Mouse (Mus musculus) natural killer cell, adult 2 months (primary cell): ENCODE measurements around the gene Zfp263.

Experiments used
- DNase-seq, 2 experiments: peaks; one replicate each; pipeline ENCODE4 v3.0.0; 2022; ENCODE audit warnings: low spot score in 2 of 2

Zfp263 gene

GRCm38 (mm10) chr16:3743503-3744185 lies at the start of gene Zfp263:
Gene Zfp263, plus strand, starts transcription at chr16:3744093.
- peak; percentile 90 to 92 for DNase-seq

GRCm38 (mm10) chr16:3699281-3699680 lies 44.6 kb upstream of the Zfp263 start:
- peak; percentile 43 to 53 for DNase-seq

- DNase-seq, result no peak
Measured at GRCm38 (mm10) chr16:3700893-3701292, 43.0 kb upstream of the Zfp263 start.

GRCm38 (mm10) chr16:3706680-3707079 lies 37.2 kb upstream of the Zfp263 start:
- DNase-seq, result no peak

GRCm38 (mm10) chr16:3714731-3715130 lies 29.2 kb upstream of the Zfp263 start:
- no peak for DNase-seq

GRCm38 (mm10) chr16:3717980-3718379 lies 25.9 kb upstream of the Zfp263 start, which contains the start of gene Mefv:
Gene Mefv, minus strand, starts transcription at chr16:3718097.
- DNase-seq, result no peak

GRCm38 (mm10) chr16:3723231-3723630 lies 20.7 kb upstream of the Zfp263 start:
- peak; percentile 33 to 40 for DNase-seq

GRCm38 (mm10) chr16:3727980-3728720 lies 15.7 kb upstream of the Zfp263 start:
- DNase-seq, result no peak

- DNase-seq, result no peak
Measured at GRCm38 (mm10) chr16:3732612-3733011, 11.3 kb upstream of the Zfp263 start.

GRCm38 (mm10) chr16:3733198-3733732 lies 10.6 kb upstream of the Zfp263 start:
- no peak for DNase-seq

- DNase-seq, result no peak
Measured at GRCm38 (mm10) chr16:3742466-3742865, 1.4 kb upstream of the Zfp263 start.

GRCm38 (mm10) chr16:3744186-3744700 lies 350 bp downstream of the Zfp263 start:
- no peak for DNase-seq

- DNase-seq, result no peak
Measured at GRCm38 (mm10) chr16:3745656-3746055, 1.8 kb downstream of the Zfp263 start.

- no peak for DNase-seq
Measured at GRCm38 (mm10) chr16:3748976-3749375, 5.1 kb downstream of the Zfp263 start.

GRCm38 (mm10) chr16:3771603-3772002 lies 27.7 kb downstream of the Zfp263 start:
- no peak for DNase-seq

- DNase-seq, result no peak
Measured at GRCm38 (mm10) chr16:3776365-3776764, 32.5 kb downstream of the Zfp263 start.

GRCm38 (mm10) chr16:3777986-3778385 lies 34.1 kb downstream of the Zfp263 start:
- DNase-seq, result no peak

GRCm38 (mm10) chr16:3781237-3781636 lies 37.3 kb downstream of the Zfp263 start:
- no peak for DNase-seq

- no peak for DNase-seq
Measured at GRCm38 (mm10) chr16:3788394-3788793, 44.5 kb downstream of the Zfp263 start.
